Mouse (Mus musculus) midbrain, embryonic 14.5 days (tissue): ENCODE data around the gene Nr5a1. TPM values are rescaled to one million over a fixed set of nuclear protein-coding genes. Genes with fewer than 3 reads are reported as not detected.

Source experiments
- ATAC-seq: fragments of 200-750 bp; cut with Nextera tagmentation; 2 replicates; pipeline ENCODE4 v1.8.0; 2017; ENCODE audit warnings: moderate number of reproducible peaks, moderate library complexity; ENCODE audit not compliant: low FRiP score, low TSS enrichment
- DNase-seq: peaks from one replicate; pipeline ENCODE4 v3.0.0-alpha.2; 2015
- H3K27ac ChIP-seq: fragments of 300-500 bp; sonication (generic); replicated peaks from 2 replicates; pipeline ENCODE4 v1.5.1; 2014; ENCODE audit warnings: mild to moderate bottlenecking, low read depth, low read length, moderate library complexity
- H3K27me3 ChIP-seq: fragments of 300-500 bp; sonication (generic); 2 replicates; pipeline ENCODE4 v1.6.1; 2014; ENCODE audit warnings: low read length, control low read depth, mixed read lengths; ENCODE audit not compliant: control insufficient read depth, insufficient read depth
- H3K36me3 ChIP-seq: fragments of 300-500 bp; sonication (generic); 2 replicates; pipeline ENCODE4 v1.6.1; 2014; ENCODE audit warnings: low read length, control low read depth; ENCODE audit not compliant: control insufficient read depth, insufficient read depth
- H3K4me1 ChIP-seq: fragments of 300-500 bp; sonication (generic); 2 replicates; pipeline ENCODE4 v1.6.1; 2014; ENCODE audit warnings: mild to moderate bottlenecking, antibody characterized with exemption, low read length, control low read depth; ENCODE audit not compliant: control insufficient read depth, insufficient read depth
- H3K4me2 ChIP-seq: fragments of 300-500 bp; sonication (generic); 2 replicates; pipeline ENCODE4 v1.6.1; 2014; ENCODE audit warnings: mild to moderate bottlenecking, low read length, moderate library complexity
- H3K4me3 ChIP-seq: fragments of 300-500 bp; sonication (generic); replicated peaks from 2 replicates; pipeline ENCODE4 v1.5.1; 2014; ENCODE audit warnings: low read depth, low read length
- H3K9ac ChIP-seq: fragments of 300-500 bp; sonication (generic); replicated peaks from 2 replicates; pipeline ENCODE4 v1.6.1; 2014; ENCODE audit warnings: mild to moderate bottlenecking, low read length, moderate library complexity
- H3K9me3 ChIP-seq: fragments of 300-500 bp; sonication (generic); 2 replicates; pipeline ENCODE4 v1.6.1; 2016; ENCODE audit warnings: low read length, control low read depth, mixed read lengths; ENCODE audit not compliant: control insufficient read depth
- WGBS: fragments of 180-500 bp; shearing (Covaris S2); extraction: QIAGEN DNeasy Blood & Tissue Kit; methylation state at CpG from one replicate; pipeline ENCODE4 v1.1.7; 2014; 5-methylcytosine and 5-hydroxymethylcytosine counted together
- polyA plus RNA-seq: library from polyadenylated mRNA; unstranded; fragments of >200 nt; fragmentation: Nextera tagmentation; extraction: Ambion mirVana; gene quantifications from 2 replicates; pipeline ENCODE4 v1.2.1, GENCODE M21; 2014

The Nr5a1 gene
- 0.07 TPM in 1 of 2 replicates, not detected in the other for polyA plus RNA-seq

GRCm38 (mm10) chr2:38714324-38714723 is at the start of gene Nr5a1:
TSS of gene Nr5a1 (minus strand) at chr2:38714542.
- H3K9me3 ChIP-seq = no peaks in the 10 kb centered on the region
- no peak within 1 kb of the TSS for H3K4me3 ChIP-seq
- no peak for DNase-seq

DNA sequence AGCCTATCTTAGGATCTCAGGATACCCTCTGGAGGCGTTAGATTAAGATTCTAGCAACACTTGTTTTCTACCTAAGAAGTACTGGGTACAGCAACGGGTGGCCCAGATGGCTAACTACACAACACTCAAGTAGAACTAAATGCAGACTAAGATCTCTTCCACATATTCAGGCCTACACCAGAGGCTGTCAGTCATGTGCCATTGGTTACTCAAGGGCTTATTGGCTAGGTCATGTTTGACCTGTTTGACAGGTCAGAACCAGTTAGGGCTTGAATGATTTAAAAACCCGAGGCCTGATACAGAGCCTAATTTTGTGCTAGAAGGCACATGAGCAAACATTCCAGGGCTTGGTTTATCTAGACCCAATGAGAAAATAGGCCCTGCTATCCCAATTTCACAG is 25.5 kb upstream of the Nr5a1 start:
- no peaks in the 10 kb centered on the region for H3K4me1 ChIP-seq
- no peaks in the 10 kb centered on the region for H3K9me3 ChIP-seq
- DNase-seq (no peak), ATAC-seq (no peak)
- no peaks in the 10 kb centered on the region for H3K27me3 ChIP-seq
- no peak overlapping the region for H3K27ac ChIP-seq
- no peak overlapping the region for H3K4me2 ChIP-seq
- no peaks in the 10 kb centered on the region for H3K36me3 ChIP-seq
- H3K9ac ChIP-seq = no peak overlapping the region
- no peak overlapping the region for H3K4me3 ChIP-seq
- WGBS = 80% methylated on average over 3 of the region's 3 CpGs

More at GRCm38 (mm10) chr2:38714324-38714723, at the start of gene Nr5a1:
- H3K27ac ChIP-seq = no peak within 1 kb of the TSS
- ATAC-seq = no peak
- no peak within 1 kb of the TSS for H3K4me2 ChIP-seq
- peaks cover 18% of the 10 kb centered on the region for H3K4me1 ChIP-seq
- no peak within 1 kb of the TSS for H3K9ac ChIP-seq
- 85% methylated on average over 13 of the region's 13 CpGs for WGBS
- H3K27me3 ChIP-seq = peaks cover 44% of the 10 kb centered on the region
- H3K36me3 ChIP-seq = no peaks in the 10 kb centered on the region

GRCm38 (mm10) chr2:38739410-38739809 is 25.1 kb upstream of the Nr5a1 start:
- Histone ChIP-seq H3K27me3 (no peaks in the 10 kb centered on the region), H3K9ac (no peak overlapping the region), H3K9me3 (no peaks in the 10 kb centered on the region), H3K27ac (no peak overlapping the region), H3K4me2 (no peak overlapping the region), H3K4me3 (no peak overlapping the region), H3K4me1 (no peaks in the 10 kb centered on the region), H3K36me3 (no peaks in the 10 kb centered on the region)
- peak; percentile 94 for DNase-seq
- WGBS = 17% methylated on average over 7 of the region's 7 CpGs
- ATAC-seq = peak; percentile 55; the same call in 1 of the 2 replicates

DNA sequence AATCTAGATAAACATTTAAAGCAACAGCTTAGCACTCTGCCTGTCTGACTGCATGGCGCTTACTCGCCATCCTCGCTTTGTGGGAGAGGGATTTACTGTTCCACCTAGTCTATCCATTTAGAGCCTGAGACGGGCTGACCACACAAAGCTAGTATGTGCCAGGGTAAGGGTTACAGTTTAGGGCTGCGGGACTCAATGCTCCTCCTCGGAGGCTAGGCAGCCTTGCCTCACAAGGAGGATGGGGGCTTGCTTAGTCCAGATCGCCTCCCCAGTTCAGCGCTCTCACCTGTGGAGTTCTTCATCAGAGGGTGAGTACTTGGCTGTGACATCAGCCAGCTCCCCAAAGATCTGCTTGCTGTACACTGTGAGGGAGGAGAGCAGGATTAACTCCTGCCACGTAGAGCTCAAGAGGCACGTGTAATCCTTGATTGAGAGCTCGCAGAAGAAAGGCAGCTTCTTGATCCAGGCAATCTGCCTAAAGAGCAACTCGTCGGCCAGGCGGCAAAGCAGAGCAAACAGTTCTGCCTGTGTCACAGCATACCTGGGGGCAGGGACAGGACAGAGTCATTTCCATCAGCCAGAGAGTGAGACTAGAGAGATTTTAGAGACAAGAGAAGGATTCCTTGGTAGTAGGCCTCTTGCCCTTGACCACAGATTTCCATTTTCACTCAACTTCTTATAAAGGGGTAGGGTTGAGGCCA is 24.4 kb upstream of the Nr5a1 start:
- H3K4me2 ChIP-seq = no peak overlapping the region
- no peak overlapping the region for H3K27ac ChIP-seq
- no peaks in the 10 kb centered on the region for H3K27me3 ChIP-seq
- 62% methylated on average over 14 of the region's 14 CpGs for WGBS
- H3K4me1 ChIP-seq = no peaks in the 10 kb centered on the region
- no peak overlapping the region for H3K4me3 ChIP-seq
- no peak overlapping the region for H3K9ac ChIP-seq
- DNase-seq (peak; percentile 37), ATAC-seq (no peak)
- H3K36me3 ChIP-seq = no peaks in the 10 kb centered on the region
- H3K9me3 ChIP-seq = no peaks in the 10 kb centered on the region

GRCm38 (mm10) chr2:38735740-38736139 is 21.4 kb upstream of the Nr5a1 start:
- H3K4me1 ChIP-seq = no peaks in the 10 kb centered on the region
- no peak overlapping the region for H3K4me3 ChIP-seq
- H3K4me2 ChIP-seq = no peak overlapping the region
- no peak for DNase-seq
- no peaks in the 10 kb centered on the region for H3K27me3 ChIP-seq
- H3K9ac ChIP-seq = no peak overlapping the region
- no peaks in the 10 kb centered on the region for H3K36me3 ChIP-seq
- no peaks in the 10 kb centered on the region for H3K9me3 ChIP-seq
- H3K27ac ChIP-seq = no peak overlapping the region
- no peak for ATAC-seq

DNA sequence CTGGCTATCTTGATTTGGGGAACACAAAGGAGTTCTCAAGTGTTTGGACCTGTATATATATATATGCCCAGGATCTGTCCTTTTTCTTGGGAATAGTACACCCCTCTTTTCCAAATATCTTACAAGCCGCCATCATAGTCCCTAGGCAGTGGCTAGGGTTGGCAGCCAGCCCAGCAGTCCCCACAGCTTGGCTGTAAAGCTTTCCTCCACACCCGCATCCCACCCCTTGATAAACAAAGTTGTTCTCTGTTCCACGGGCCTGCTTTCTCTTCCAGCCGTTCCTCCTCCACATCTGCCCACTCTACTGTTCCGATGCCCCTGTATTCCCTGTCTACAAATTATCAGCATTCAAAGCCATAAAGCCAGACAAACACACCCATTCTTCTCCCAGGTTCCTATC is 20.4 kb upstream of the Nr5a1 start:
- Histone ChIP-seq H3K9ac (no peak overlapping the region), H3K36me3 (no peaks in the 10 kb centered on the region), H3K4me3 (no peak overlapping the region), H3K27ac (no peak overlapping the region), H3K27me3 (no peaks in the 10 kb centered on the region), H3K4me2 (no peak overlapping the region), H3K4me1 (no peaks in the 10 kb centered on the region), H3K9me3 (no peaks in the 10 kb centered on the region)
- WGBS = 84% methylated on average over 5 of the region's 5 CpGs
- peak; percentile 20 for DNase-seq
- ATAC-seq = no peak

- Histone ChIP-seq H3K4me1 (no peaks in the 10 kb centered on the region), H3K4me2 (no peak overlapping the region), H3K4me3 (no peak overlapping the region), H3K27me3 (no peaks in the 10 kb centered on the region), H3K9ac (no peak overlapping the region), H3K9me3 (no peaks in the 10 kb centered on the region), H3K27ac (no peak overlapping the region), H3K36me3 (no peaks in the 10 kb centered on the region)
- DNase-seq (no peak), ATAC-seq (no peak)
- 94% methylated on average over 6 of the region's 6 CpGs for WGBS
Observed at GRCm38 (mm10) chr2:38730331-38730827, 16.0 kb upstream of the Nr5a1 start.

- no peaks in the 10 kb centered on the region for H3K36me3 ChIP-seq
- no peak overlapping the region for H3K4me3 ChIP-seq
- no peak overlapping the region for H3K4me2 ChIP-seq
- H3K27me3 ChIP-seq = no peaks in the 10 kb centered on the region
- ATAC-seq (no peak), DNase-seq (no peak)
- H3K9me3 ChIP-seq = no peaks in the 10 kb centered on the region
- H3K4me1 ChIP-seq = no peaks in the 10 kb centered on the region
- WGBS = 47% methylated on average over 3 of the region's 3 CpGs
- H3K27ac ChIP-seq = no peak overlapping the region
- no peak overlapping the region for H3K9ac ChIP-seq
Observed at GRCm38 (mm10) chr2:38725427-38725826, 11.1 kb upstream of the Nr5a1 start.

DNA sequence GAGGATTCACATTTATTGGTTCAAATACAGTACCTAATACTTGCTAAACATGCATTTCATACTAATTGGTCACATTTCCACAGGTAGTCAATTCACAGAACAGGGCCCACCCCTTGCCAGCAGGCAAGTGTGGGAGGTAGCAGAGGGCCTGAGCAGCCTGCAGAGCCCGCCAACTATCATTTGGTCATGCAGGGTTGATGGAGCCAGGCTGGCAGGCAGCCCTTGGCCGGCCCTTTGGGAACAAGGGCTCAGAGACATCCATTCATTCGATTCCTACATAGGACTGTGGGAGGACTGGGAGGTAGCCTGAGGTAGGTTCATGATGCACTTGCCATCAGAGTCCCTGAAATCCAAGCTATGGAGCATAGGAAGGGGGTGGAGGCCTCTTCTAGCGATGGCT is 9.0 kb upstream of the Nr5a1 start:
- Histone ChIP-seq H3K36me3 (no peaks in the 10 kb centered on the region), H3K27ac (no peak overlapping the region), H3K9ac (no peak overlapping the region), H3K4me1 (no peaks in the 10 kb centered on the region), H3K27me3 (no peaks in the 10 kb centered on the region), H3K9me3 (no peaks in the 10 kb centered on the region), H3K4me2 (no peak overlapping the region), H3K4me3 (no peak overlapping the region)
- no peak for ATAC-seq
- no peak for DNase-seq
- 70% methylated on average over 4 of the region's 4 CpGs for WGBS
